Mouse (Mus musculus): Measurements from ENCODE around the gene Mob1b.

GRCm38 (mm10) chr5:88679341-88679740 is 41.3 kb upstream of the Mob1b start:
- TF ChIP-seq JUND (conservative IDR thresholded peaks at IDR 0.05; ENCODE audit: low read depth, low read length) (no peak), TCF12 (IDR thresholded peaks at IDR 0.05; ENCODE audit: low read depth, low read length) (no peak), E2F4 (IDR thresholded peaks at IDR 0.05; ENCODE audit: insufficient replicate concordance, low read depth, low read length) (no peak), CTCF (conservative IDR thresholded peaks at IDR 0.05 in 1 of 2, IDR thresholded peaks at IDR 0.05 in 1 of 2; ENCODE audit: low read depth in 2 of 2, low read length in 2 of 2) (no peak), USF1 (IDR thresholded peaks at IDR 0.05; ENCODE audit: low read depth, low read length) (no peak), ZKSCAN1 (IDR thresholded peaks at IDR 0.05; ENCODE audit: borderline replicate concordance, low read depth, low read length) (no peak), POLR2A (IDR thresholded peaks at IDR 0.05; ENCODE audit: low read depth, low read length) (no peak), KAT2A (IDR thresholded peaks at IDR 0.05; ENCODE audit: insufficient replicate concordance, low read length) (no peak), ZMIZ1 (IDR thresholded peaks at IDR 0.05; ENCODE audit: low read depth, low read length) (no peak), EP300 (IDR thresholded peaks at IDR 0.05; ENCODE audit: low read length) (no peak), ETS1 (conservative IDR thresholded peaks at IDR 0.05; ENCODE audit: low read depth, low read length) (no peak), MAFK (IDR thresholded peaks at IDR 0.05; ENCODE audit: insufficient replicate concordance, low read length) (no peak), SIN3A (IDR thresholded peaks at IDR 0.05; ENCODE audit: low read length) (no peak), POLR2AphosphoS2 (IDR thresholded peaks at IDR 0.05; ENCODE audit: low read depth, low read length) (no peak)

All from CH12.LX (cell line).